Mouse (Mus musculus): ENCODE measurements around the gene Gm20662. TPM values are rescaled to one million over a fixed set of nuclear protein-coding genes. Genes with fewer than 3 reads are reported as not detected.
A peak's percentile ranks its signal among the peaks of the same experiment; 100 is the strongest.

The Gm20662 gene
- polyA plus RNA-seq, 1 experiment from 2014 or later, result 0.18 TPM

GRCm38 (mm10) chr9:108055061-108055460 is 58.9 kb downstream of the Gm20662 start:
- no peaks in the 10 kb centered on the region for H3K27me3 ChIP-seq (ENCODE audit: control insufficient read depth, insufficient read depth, low read length)
- WGBS, result 77% methylated on average over 1 of the region's 1 CpGs
- no peak overlapping the region for H3K4me3 ChIP-seq (ENCODE audit: low read depth, low read length)
- H3K9me3 ChIP-seq (ENCODE audit: control insufficient read depth, low read length), result no peaks in the 10 kb centered on the region
- H3K36me3 ChIP-seq (ENCODE audit: control insufficient read depth, insufficient read depth, low read length), result peaks cover 21% of the 10 kb centered on the region; the same call in 1 of the 2 replicates
- 0 out of 2 replicates have a peak, but pooled peaks cover 4% of the 10 kb centered on the region for H3K4me1 ChIP-seq (replicated peaks; ENCODE audit: control insufficient read depth, insufficient read depth)
- H3K27ac ChIP-seq (replicated peaks), result no peak overlapping the region
- DNase-seq (ENCODE audit: low spot score) (no peak), ATAC-seq (ENCODE audit: low FRiP score, low TSS enrichment) (no peak)
- no peak overlapping the region for H3K9ac ChIP-seq (ENCODE audit: low read length)
- H3K4me2 ChIP-seq (replicated peaks; ENCODE audit: low read depth), result no peak overlapping the region
- no peak for TF ChIP-seq EP300 (optimal IDR thresholded peaks at IDR 0.05)
- TF ChIP-seq CTCF (IDR thresholded peaks at IDR 0.05; ENCODE audit: low read depth), result no peak

DNA sequence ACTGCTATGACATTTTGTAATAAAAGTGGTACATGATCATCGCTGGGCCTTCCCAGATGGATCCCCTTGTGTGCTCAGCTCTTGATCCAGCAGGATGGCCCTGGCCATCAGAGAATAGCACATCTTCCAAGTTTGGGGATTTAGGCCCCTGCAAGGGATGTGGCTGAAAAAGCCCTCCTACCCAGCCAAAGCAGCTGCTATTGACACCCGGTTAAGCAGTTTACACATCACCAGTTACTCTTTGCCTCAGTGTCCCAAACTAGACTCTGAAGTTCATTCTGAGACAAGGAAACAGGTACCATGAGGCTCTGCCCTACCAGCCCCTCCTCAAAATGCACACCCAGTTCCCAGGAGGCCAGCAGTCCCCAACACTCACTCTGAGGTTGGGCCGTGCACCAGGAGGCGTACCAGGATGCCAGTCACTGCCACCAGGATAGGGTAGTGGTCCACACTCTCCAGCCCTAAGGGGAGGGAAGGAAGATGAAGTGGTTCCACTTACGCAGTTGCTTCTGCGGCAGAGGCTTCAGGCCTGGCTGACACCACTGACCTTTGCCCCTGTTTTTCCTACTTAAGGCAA is 59.6 kb downstream of the Gm20662 start:
- no peak for TF ChIP-seq EP300 (optimal IDR thresholded peaks at IDR 0.05)
- TF ChIP-seq CTCF (IDR thresholded peaks at IDR 0.05; ENCODE audit: low read depth), result no peak
- DNase-seq (ENCODE audit: low spot score), result no peak
- 85% methylated on average over 6 of the region's 6 CpGs for WGBS
- no peak for ATAC-seq (ENCODE audit: low FRiP score, low TSS enrichment)
- H3K4me3 ChIP-seq (ENCODE audit: low read depth, low read length), result no peak overlapping the region
- peaks cover 21% of the 10 kb centered on the region; the same call in 1 of the 2 replicates for H3K36me3 ChIP-seq (ENCODE audit: control insufficient read depth, insufficient read depth, low read length)
- H3K9ac ChIP-seq (ENCODE audit: low read length), result no peak overlapping the region
- no peak overlapping the region for H3K4me2 ChIP-seq (replicated peaks; ENCODE audit: low read depth)
- no peaks in the 10 kb centered on the region for H3K27me3 ChIP-seq (ENCODE audit: control insufficient read depth, insufficient read depth, low read length)
- no peaks in the 10 kb centered on the region for H3K9me3 ChIP-seq (ENCODE audit: control insufficient read depth, low read length)
- no peak overlapping the region for H3K27ac ChIP-seq (replicated peaks)
- H3K4me1 ChIP-seq (replicated peaks; ENCODE audit: control insufficient read depth, insufficient read depth), result 0 out of 2 replicates have a peak, but pooled peaks cover 4% of the 10 kb centered on the region

- no peak overlapping the region for H3K4me2 ChIP-seq (replicated peaks; ENCODE audit: low read depth)
- TF ChIP-seq EP300 (optimal IDR thresholded peaks at IDR 0.05) (no peak), CTCF (IDR thresholded peaks at IDR 0.05; ENCODE audit: low read depth) (no peak)
- no peak overlapping the region for H3K9ac ChIP-seq (ENCODE audit: low read length)
- no peaks in the 10 kb centered on the region for H3K9me3 ChIP-seq (ENCODE audit: control insufficient read depth, low read length)
- peaks cover 18% of the 10 kb centered on the region for H3K36me3 ChIP-seq (ENCODE audit: control insufficient read depth, insufficient read depth, low read length)
- no peak for ATAC-seq (ENCODE audit: low FRiP score, low TSS enrichment)
- 79% methylated on average over 28 of the region's 28 CpGs for WGBS
- no peak overlapping the region for H3K4me3 ChIP-seq (ENCODE audit: low read depth, low read length)
- H3K27me3 ChIP-seq (ENCODE audit: control insufficient read depth, insufficient read depth, low read length), result no peaks in the 10 kb centered on the region
- H3K27ac ChIP-seq (replicated peaks), result no peak overlapping the region
- no peak for DNase-seq (ENCODE audit: low spot score)
- 0 out of 2 replicates have a peak, but pooled peaks cover 4% of the 10 kb centered on the region for H3K4me1 ChIP-seq (replicated peaks; ENCODE audit: control insufficient read depth, insufficient read depth)
Measured at GRCm38 (mm10) chr9:108056361-108057261, 60.5 kb downstream of the Gm20662 start.

GRCm38 (mm10) chr9:108057262-108057562 is 61.1 kb downstream of the Gm20662 start:
- 0 out of 2 replicates have a peak, but pooled peaks cover 4% of the 10 kb centered on the region for H3K4me1 ChIP-seq (replicated peaks; ENCODE audit: control insufficient read depth, insufficient read depth)
- H3K4me2 ChIP-seq (replicated peaks; ENCODE audit: low read depth), result no peak overlapping the region
- no peak overlapping the region for H3K9ac ChIP-seq (ENCODE audit: low read length)
- H3K27me3 ChIP-seq (ENCODE audit: control insufficient read depth, insufficient read depth, low read length), result no peaks in the 10 kb centered on the region
- WGBS, result 90% methylated on average over 5 of the region's 5 CpGs
- no peak overlapping the region for H3K27ac ChIP-seq (replicated peaks)
- TF ChIP-seq CTCF (IDR thresholded peaks at IDR 0.05; ENCODE audit: low read depth) (no peak), EP300 (optimal IDR thresholded peaks at IDR 0.05) (no peak)
- no peaks in the 10 kb centered on the region for H3K9me3 ChIP-seq (ENCODE audit: control insufficient read depth, low read length)
- peak; percentile 13 for DNase-seq (ENCODE audit: low spot score)
- H3K4me3 ChIP-seq (ENCODE audit: low read depth, low read length), result no peak overlapping the region
- no peak for ATAC-seq (ENCODE audit: low FRiP score, low TSS enrichment)
- peaks cover 16% of the 10 kb centered on the region for H3K36me3 ChIP-seq (ENCODE audit: control insufficient read depth, insufficient read depth, low read length)

DNA sequence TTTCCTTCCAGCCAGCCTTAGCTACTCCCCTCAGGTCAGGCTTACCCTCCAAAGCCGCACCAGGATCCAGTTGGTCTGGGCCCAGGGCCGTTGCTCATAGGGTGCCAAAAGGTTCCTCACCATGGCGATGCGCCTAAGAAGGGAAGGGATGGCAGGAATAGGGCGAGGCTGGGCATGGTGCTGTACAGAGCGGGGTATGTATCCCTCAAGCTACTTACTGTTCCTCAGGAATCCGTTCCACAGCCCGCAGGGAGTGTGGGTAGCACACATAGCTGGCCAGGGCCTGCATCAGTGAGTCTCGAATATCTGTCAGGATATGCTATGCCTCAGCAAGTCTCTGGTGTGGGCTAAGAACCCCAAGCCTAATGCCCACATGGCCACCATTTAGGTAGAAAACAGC is 62.1 kb downstream of the Gm20662 start:
- Histone ChIP-seq H3K4me2 (replicated peaks; ENCODE audit: low read depth) (no peak overlapping the region), H3K27me3 (ENCODE audit: control insufficient read depth, insufficient read depth, low read length) (no peaks in the 10 kb centered on the region), H3K36me3 (ENCODE audit: control insufficient read depth, insufficient read depth, low read length) (peaks cover 19% of the 10 kb centered on the region), H3K9ac (ENCODE audit: low read length) (no peak overlapping the region), H3K4me3 (ENCODE audit: low read depth, low read length) (no peak overlapping the region), H3K27ac (replicated peaks) (no peak overlapping the region), H3K4me1 (replicated peaks; ENCODE audit: control insufficient read depth, insufficient read depth) (0 out of 2 replicates have a peak, but pooled peaks cover under 1% of the 10 kb centered on the region), H3K9me3 (ENCODE audit: control insufficient read depth, low read length) (no peaks in the 10 kb centered on the region)
- peak; percentile 13 for DNase-seq (ENCODE audit: low spot score)
- TF ChIP-seq CTCF (IDR thresholded peaks at IDR 0.05; ENCODE audit: low read depth), result no peak
- no peak for TF ChIP-seq EP300 (optimal IDR thresholded peaks at IDR 0.05)
- ATAC-seq (ENCODE audit: low FRiP score, low TSS enrichment), result no peak
- 94% methylated on average over 9 of the region's 9 CpGs for WGBS

GRCm38 (mm10) chr9:108062142-108062541 is 66.0 kb downstream of the Gm20662 start:
- no peak overlapping the region for H3K4me2 ChIP-seq (replicated peaks; ENCODE audit: low read depth)
- 92% methylated on average over 3 of the region's 3 CpGs for WGBS

More at GRCm38 (mm10) chr9:108062142-108062541, 66.0 kb downstream of the Gm20662 start:
- H3K36me3 ChIP-seq (ENCODE audit: control insufficient read depth, insufficient read depth, low read length), result peaks cover 21% of the 10 kb centered on the region
- no peak overlapping the region for H3K27ac ChIP-seq (replicated peaks)
- H3K4me1 ChIP-seq (replicated peaks; ENCODE audit: control insufficient read depth, insufficient read depth), result no peaks in the 10 kb centered on the region
- H3K4me3 ChIP-seq (ENCODE audit: low read depth, low read length), result no peak overlapping the region
- ATAC-seq (ENCODE audit: low FRiP score, low TSS enrichment) (no peak), DNase-seq (ENCODE audit: low spot score) (no peak)
- no peak overlapping the region for H3K9ac ChIP-seq (ENCODE audit: low read length)
- H3K27me3 ChIP-seq (ENCODE audit: control insufficient read depth, insufficient read depth, low read length), result no peaks in the 10 kb centered on the region
- H3K9me3 ChIP-seq (ENCODE audit: control insufficient read depth, low read length), result no peaks in the 10 kb centered on the region
- TF ChIP-seq EP300 (optimal IDR thresholded peaks at IDR 0.05), result no peak
- no peak for TF ChIP-seq CTCF (IDR thresholded peaks at IDR 0.05; ENCODE audit: low read depth)

Measured in stomach, postnatal 0 days (tissue).